Mouse (Mus musculus) forebrain, postnatal 0 days (tissue): Measurements from ENCODE around the gene Apol7b. TPM values are rescaled to one million over a fixed set of nuclear protein-coding genes. Genes with fewer than 3 reads are reported as not detected.
A peak's percentile ranks its signal among the peaks of the same experiment; 100 is the strongest.
"Not testable (repeated sequence)": the region's sequence is repeated elsewhere in the genome, so short reads cannot be mapped to it uniquely, and the experiment has no call there.

Experiments used
- ATAC-seq: fragments of 200-750 bp; cut with Nextera tagmentation; 2 replicates; pipeline ENCODE4 v1.8.0; 2017; ENCODE audit warnings: mild to moderate bottlenecking, moderate library complexity
- DNase-seq: peaks from one replicate; pipeline ENCODE4 v3.0.0-alpha.2; 2015
- H3K27ac ChIP-seq: fragments of 300-500 bp; sonication (generic); 2 replicates; pipeline ENCODE4 v1.5.1; 2014; ENCODE audit warnings: low read depth, mild to moderate bottlenecking, antibody characterized with exemption, low read length, moderate library complexity, mixed read lengths
- H3K27me3 ChIP-seq: fragments of 300-500 bp; sonication (generic); 2 replicates; pipeline ENCODE4 v1.6.1; 2014; ENCODE audit warnings: mild to moderate bottlenecking, low read length, mixed read lengths; ENCODE audit not compliant: insufficient read depth
- H3K36me3 ChIP-seq: fragments of 300-500 bp; sonication (generic); 2 replicates; pipeline ENCODE4 v1.6.1; 2014; ENCODE audit warnings: mild to moderate bottlenecking, moderate library complexity; ENCODE audit not compliant: insufficient read depth
- H3K4me1 ChIP-seq: fragments of 300-500 bp; sonication (generic); 2 replicates; pipeline ENCODE4 v1.6.1; 2014; ENCODE audit warnings: antibody characterized with exemption; ENCODE audit not compliant: insufficient read depth
- H3K4me2 ChIP-seq: fragments of 300-500 bp; sonication (generic); 2 replicates; pipeline ENCODE4 v1.6.1; 2014; ENCODE audit warnings: low read depth, mild to moderate bottlenecking, moderate library complexity
- H3K4me3 ChIP-seq: fragments of 300-500 bp; sonication (generic); 2 replicates; pipeline ENCODE4 v1.5.1; 2014; ENCODE audit warnings: low read depth, low read length, mixed read lengths
- H3K9ac ChIP-seq: fragments of 300-500 bp; sonication (generic); 2 replicates; pipeline ENCODE4 v1.6.1; 2014; ENCODE audit warnings: mild to moderate bottlenecking
- H3K9me3 ChIP-seq: fragments of 300-500 bp; sonication (generic); 2 replicates; pipeline ENCODE4 v1.6.1; 2016; ENCODE audit warnings: low read length
- CTCF ChIP-seq: sonication (generic); IDR thresholded peaks from 2 replicates; pipeline ENCODE4 v1.5.1; 2016; ENCODE audit warnings: antibody characterized with exemption, control low read depth, low read depth
- WGBS: fragments of 180-500 bp; shearing (Covaris S2); extraction: QIAGEN DNeasy Blood & Tissue Kit; methylation state at CpG from one replicate; pipeline ENCODE4 v1.1.7; 2014; 5-methylcytosine and 5-hydroxymethylcytosine counted together
- polyA plus RNA-seq: library from polyadenylated mRNA; unstranded; fragments of >200 nt; fragmentation: Nextera tagmentation; extraction: Ambion mirVana; gene quantifications from 2 replicates; pipeline ENCODE4 v1.2.1, GENCODE M21; 2015
- total RNA-seq: library from RNA; depleted of rRNA; stranded (reverse); fragments of >200 nt; gene quantifications from 2 replicates; pipeline ENCODE4 v1.2.3, GENCODE M21; 2014; rRNA removed

Gene Apol7b
- total RNA-seq (not detected in 2 replicates), polyA plus RNA-seq (0.13 TPM in 1 of 2 replicates, not detected in the other)

DNA sequence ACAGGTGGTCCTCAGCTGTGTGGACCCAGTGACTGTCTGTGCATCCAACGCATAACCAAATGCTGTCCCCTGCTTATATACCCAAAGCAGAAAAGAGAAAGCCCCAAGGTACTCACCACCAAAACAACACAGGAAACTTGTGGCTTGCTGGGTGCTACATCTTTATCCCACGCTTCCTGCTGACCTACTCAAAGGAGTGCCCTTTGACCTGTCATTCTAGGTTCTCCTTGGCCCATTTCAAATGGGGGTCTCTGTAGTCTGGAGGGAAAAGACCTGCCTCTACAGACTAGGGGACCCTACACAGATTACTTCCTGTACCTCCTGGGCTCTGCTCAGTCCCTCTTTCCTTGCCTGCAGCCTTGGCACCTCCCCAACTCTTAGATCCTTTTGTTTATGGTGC lies at the start of gene Apol7b:
Gene Apol7b (minus strand): TSS at position 101 of the 400 bp plus-strand sequence.
- ATAC-seq, H3K4me3 ChIP-seq, H3K9ac ChIP-seq, H3K9me3 ChIP-seq, H3K36me3 ChIP-seq, H3K27ac ChIP-seq, H3K27me3 ChIP-seq, DNase-seq, H3K4me2 ChIP-seq, H3K4me1 ChIP-seq: not testable (repeated sequence)
- 89% methylated on average over 2 of the region's 2 CpGs for WGBS

DNA sequence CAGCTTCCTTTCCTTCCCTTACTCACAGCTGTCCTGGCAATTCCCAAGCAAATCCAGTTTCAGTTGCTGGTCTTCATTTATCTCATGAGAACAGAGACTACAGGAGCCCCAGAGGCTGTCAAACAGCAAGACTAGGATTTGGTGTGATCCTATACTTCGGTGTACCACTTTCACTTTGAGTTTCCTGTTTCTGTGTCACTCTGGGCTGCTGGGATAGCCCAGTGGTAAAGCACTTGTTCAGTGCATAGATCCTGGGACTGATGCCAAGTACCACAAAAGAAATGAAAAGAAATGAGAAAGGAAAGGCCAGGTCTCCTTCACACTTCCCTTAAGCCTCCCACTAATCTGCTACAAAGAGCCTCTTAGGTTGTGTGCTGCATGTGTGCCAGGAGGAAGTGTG lies 47.4 kb upstream of the Apol7b start:
- H3K27ac ChIP-seq, H3K27me3 ChIP-seq, H3K4me2 ChIP-seq, H3K4me3 ChIP-seq, DNase-seq, H3K9me3 ChIP-seq, H3K36me3 ChIP-seq, H3K4me1 ChIP-seq, H3K9ac ChIP-seq, ATAC-seq: not testable (repeated sequence)
- WGBS: 59% methylated on average over 1 of the region's 1 CpGs

DNA sequence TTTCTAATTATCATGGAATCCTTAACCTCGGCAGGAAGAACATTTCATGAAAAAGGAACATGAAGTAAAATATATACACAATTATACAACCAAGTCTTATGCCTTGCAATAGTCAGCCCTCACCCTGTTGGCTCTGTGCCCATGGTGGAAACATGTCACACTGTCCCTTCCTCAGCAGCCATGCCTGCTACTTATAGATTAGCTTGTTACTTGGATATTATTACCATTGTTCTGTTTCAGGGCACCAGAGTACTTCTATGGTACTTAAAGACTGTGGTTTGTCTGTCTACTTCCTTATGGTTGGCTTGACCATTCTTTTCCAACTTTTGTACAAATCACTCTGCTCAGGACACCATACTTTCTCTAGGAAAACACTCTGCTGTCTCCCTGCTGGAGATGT lies 45.9 kb upstream of the Apol7b start:
- not testable (repeated sequence) for H3K4me2 ChIP-seq, DNase-seq, H3K9ac ChIP-seq, H3K27ac ChIP-seq, ATAC-seq, H3K4me1 ChIP-seq, H3K36me3 ChIP-seq, H3K9me3 ChIP-seq, H3K27me3 ChIP-seq, H3K4me3 ChIP-seq
- WGBS: no CpG with 5 or more reads among the region's 1 CpGs

- DNase-seq (no peak), ATAC-seq (no peak)
- no peak overlapping the region for H3K9ac ChIP-seq
- H3K36me3 ChIP-seq: no peaks in the 10 kb centered on the region
- WGBS: 75% methylated on average over 4 of the region's 4 CpGs
- no peak for TF ChIP-seq CTCF
- no peaks in the 10 kb centered on the region for H3K9me3 ChIP-seq
- H3K4me3 ChIP-seq: no peak overlapping the region
- no peak overlapping the region for H3K27ac ChIP-seq
- H3K4me2 ChIP-seq: no peak overlapping the region
- no peaks in the 10 kb centered on the region for H3K27me3 ChIP-seq
- H3K4me1 ChIP-seq: no peaks in the 10 kb centered on the region
These were observed 35.0 kb upstream of the Apol7b start for GRCm38 (mm10) chr15:77482140-77482794.

- H3K27ac ChIP-seq, H3K36me3 ChIP-seq, H3K4me2 ChIP-seq, H3K4me1 ChIP-seq, H3K9me3 ChIP-seq, H3K9ac ChIP-seq, H3K27me3 ChIP-seq, ATAC-seq, DNase-seq, H3K4me3 ChIP-seq: not testable (repeated sequence)
- 77% methylated on average over 2 of the region's 2 CpGs for WGBS
These were observed 29.4 kb upstream of the Apol7b start, which contains the start of gene Apol10a for GRCm38 (mm10) chr15:77476693-77477092. Gene Apol10a (plus strand): TSS chr15:77477047.

DNA sequence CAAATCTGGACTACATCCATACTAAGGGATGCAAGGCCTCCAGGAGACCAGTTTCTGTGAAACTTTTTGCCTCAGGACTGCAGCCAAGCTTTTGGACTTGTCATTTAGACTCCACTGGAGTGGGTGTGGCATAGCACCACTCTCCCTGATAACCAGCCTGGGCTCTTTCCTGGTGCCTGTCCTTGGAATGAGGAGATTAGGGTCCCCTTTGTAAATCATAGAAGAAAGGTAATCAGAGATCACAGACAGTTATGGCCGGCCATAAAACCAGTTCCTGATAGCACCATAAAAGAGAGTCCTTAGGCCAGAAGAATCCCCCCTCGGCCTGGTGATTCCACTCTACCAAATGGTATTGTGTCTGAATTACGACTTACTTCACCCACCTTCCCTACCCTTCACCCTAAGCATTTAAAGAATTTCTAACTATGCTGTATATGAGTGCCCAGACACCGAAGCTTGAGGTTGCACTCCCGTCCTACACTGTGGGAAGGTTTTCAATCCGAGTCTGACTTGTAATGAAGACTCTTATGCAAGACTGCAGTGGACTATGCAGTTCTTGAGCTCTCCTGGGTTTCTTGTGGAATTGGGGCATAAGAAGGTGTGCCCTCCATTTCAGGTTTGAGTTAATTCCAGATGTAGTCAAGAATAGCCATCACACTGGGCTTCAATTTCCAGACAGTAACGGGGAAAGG lies 27.6 kb upstream of the Apol7b start:
- H3K27ac ChIP-seq, H3K9ac ChIP-seq, H3K4me2 ChIP-seq, H3K36me3 ChIP-seq, DNase-seq, ATAC-seq, H3K4me1 ChIP-seq, H3K4me3 ChIP-seq, H3K9me3 ChIP-seq, H3K27me3 ChIP-seq: not testable (repeated sequence)
- WGBS: 91% methylated on average over 7 of the region's 7 CpGs

- 59% methylated on average over 10 of the region's 10 CpGs for WGBS
- H3K9ac ChIP-seq, H3K27me3 ChIP-seq, ATAC-seq, H3K36me3 ChIP-seq, H3K4me3 ChIP-seq, H3K9me3 ChIP-seq, H3K27ac ChIP-seq, H3K4me1 ChIP-seq, H3K4me2 ChIP-seq, DNase-seq: not testable (repeated sequence)
- peak; percentile 25 for TF ChIP-seq CTCF
These were observed 2.6 kb upstream of the Apol7b start for GRCm38 (mm10) chr15:77449927-77450326.

GRCm38 (mm10) chr15:77445668-77446067 lies 1.6 kb downstream of the Apol7b start:
- not testable (repeated sequence) for H3K9me3 ChIP-seq, H3K4me3 ChIP-seq, H3K27me3 ChIP-seq, H3K4me1 ChIP-seq, H3K9ac ChIP-seq, DNase-seq, H3K4me2 ChIP-seq, ATAC-seq, H3K36me3 ChIP-seq, H3K27ac ChIP-seq
- 100% methylated on average over 1 of the region's 1 CpGs for WGBS

- H3K4me1 ChIP-seq, H3K27ac ChIP-seq, H3K36me3 ChIP-seq, H3K4me3 ChIP-seq, H3K4me2 ChIP-seq, H3K9me3 ChIP-seq, H3K27me3 ChIP-seq, H3K9ac ChIP-seq: not testable (repeated sequence)
- ATAC-seq: peak; percentile 77
- DNase-seq: peak; percentile 76
- 44% methylated on average over 8 of the region's 8 CpGs for WGBS
These were observed 2.5 kb downstream of the Apol7b start for GRCm38 (mm10) chr15:77444746-77445145.

DNA sequence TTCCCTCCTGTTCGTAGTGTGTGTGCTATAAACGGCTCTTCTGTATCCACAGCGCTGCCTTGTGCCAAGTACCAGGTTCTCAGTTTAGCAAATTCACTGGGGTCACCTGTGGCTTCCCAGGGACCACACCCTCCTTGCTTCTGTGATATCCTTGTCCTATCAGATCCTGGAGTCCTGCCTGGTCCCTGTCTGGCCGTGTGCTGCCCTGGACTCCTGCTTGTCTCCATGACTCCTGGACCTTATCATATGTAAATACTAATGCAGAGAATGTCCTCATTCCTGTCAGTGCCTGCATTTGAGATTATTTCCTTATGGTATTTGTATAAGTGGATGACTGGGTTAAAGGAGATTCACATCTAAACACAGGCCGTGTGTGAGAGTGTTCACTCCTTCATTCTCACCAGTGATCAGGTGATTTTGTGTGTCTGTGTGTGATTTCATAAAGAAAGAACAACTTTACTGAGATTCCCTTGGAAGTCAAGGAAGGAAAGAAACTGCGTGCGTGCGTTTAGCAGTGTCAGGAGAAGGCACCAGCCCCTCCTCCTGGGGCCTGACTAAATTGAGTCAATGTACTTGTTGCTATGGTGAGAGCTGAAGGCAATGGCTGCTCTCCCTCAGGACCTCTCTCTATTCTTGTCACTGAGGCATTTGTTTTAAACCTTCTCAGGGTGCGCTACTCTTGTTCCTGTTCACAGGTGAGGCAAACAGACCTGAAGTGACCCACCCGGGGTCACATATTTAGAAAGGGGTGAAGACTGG lies 18.4 kb downstream of the Apol7b start:
- H3K27ac ChIP-seq, H3K9me3 ChIP-seq, H3K27me3 ChIP-seq, H3K4me2 ChIP-seq, H3K9ac ChIP-seq, H3K4me1 ChIP-seq, H3K4me3 ChIP-seq, H3K36me3 ChIP-seq, DNase-seq: not testable (repeated sequence)
- WGBS: 75% methylated on average over 8 of the region's 10 CpGs
- ATAC-seq: peak; percentile 56; the same call in 1 of the 2 replicates
